Mouse (Mus musculus): ENCODE measurements around the gene Cilp.
"Not testable (repeated sequence)": the region's sequence is repeated elsewhere in the genome, so short reads cannot be mapped to it uniquely, and the experiment has no call there.

Cilp gene

DNA sequence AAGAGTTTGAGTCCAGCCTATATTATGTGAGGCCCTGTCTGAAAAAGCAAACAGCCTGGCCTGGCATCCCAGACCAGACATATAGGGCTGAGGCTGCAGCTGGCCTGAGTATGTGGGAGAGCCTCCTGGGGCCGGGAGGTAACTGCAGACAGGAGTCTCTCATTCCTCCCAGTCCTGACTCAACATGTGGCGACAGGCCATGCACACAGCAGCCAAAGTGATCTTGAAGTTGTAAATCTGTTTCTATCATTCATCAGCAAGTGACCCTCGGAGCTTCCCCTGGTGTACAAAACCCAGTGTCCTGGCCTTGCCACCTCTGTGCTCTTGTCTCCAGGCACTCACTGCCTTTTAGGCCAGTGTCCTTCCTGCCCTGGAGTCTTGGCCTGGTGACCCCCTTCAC, 13.0 kb upstream of the Cilp start:
- no peak for DNase-seq

DNA sequence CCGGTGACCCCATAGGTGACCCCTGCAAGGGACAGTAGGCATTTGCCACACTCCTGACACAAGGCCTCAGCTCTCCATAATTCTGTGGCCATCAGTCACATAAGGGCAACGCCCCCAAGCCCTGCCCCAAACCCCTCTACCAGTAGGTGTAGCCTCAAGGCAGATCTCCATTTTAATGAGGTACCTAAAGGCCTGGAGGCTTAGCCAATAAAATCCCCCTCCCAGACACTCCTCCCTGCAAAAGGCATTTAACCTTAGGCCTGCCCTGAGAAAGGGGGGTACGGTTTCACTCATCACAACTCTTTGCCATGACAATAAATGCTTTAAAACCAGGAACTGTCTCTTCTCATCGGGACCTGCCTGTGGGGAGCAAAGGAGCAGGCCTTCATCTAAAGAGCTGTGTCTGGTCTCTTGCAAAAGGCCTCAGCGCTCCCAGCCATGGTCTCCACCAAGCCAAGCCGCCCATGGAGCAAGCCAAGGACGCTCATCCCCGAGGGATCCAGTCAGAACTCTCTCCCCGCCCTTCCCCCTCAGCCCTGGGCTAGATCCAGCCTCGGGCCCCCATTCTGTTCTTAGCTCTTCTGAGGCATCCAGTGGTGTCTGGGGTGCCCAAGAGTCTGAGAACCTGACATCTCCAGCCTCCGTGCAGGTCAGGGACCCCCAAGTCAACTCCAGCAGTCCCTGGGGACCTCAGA, 8.9 kb upstream of the Cilp start:
- DNase-seq, result no peak

DNA sequence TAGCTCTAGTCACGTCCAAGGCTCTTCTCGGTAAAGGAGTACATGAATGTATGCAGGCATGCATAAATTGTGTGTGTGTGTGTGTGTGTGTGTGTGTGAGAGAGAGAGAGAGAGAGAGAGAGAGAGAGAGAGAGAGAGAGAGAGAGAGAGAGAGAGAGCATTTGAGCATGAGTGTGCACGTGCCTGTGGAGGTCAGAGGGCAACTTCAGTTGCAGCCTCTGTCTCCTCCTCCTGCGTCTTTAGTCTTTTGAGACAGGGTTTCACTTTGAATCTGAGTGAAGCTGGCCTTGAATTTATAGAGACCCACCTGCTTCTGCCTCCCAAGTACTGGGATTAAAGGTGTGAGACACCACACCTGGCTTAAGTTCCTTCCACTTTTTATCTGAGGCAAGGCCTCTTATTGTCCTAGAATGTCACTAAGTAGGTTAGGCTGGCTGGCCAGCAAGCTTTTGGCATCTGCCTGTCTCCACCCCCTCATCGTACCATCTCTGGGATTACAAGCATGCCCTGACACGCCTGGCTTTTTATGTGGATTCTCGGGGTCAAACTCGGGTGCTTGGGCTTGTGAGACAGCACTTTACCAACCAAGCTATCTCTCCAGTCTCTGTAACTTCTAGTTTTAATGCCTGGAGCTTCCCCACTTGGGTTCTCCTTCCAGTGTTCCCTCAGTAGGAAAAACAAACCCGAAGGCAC, 7.6 kb upstream of the Cilp start:
- no peak for DNase-seq

DNA sequence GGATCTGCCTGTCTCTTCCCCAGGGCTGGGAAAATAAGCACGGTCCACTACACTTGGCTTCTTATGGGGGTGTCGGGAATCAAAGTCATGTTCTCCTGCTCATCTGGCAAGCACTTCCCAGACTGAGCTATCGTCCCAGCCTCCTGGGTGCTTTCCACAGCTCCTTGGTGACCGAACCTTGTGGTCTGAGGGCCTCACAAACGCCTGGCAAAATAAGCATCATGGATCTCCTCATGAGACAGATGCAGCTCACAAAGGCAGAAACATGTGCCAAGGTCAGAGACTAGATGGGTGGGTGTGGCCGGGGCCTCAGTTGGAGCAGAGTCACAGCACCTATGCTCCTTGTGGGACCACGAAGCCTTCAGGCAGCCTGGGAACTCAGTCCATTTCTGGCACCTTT, 5.6 kb upstream of the Cilp start:
- no peak for DNase-seq

DNA sequence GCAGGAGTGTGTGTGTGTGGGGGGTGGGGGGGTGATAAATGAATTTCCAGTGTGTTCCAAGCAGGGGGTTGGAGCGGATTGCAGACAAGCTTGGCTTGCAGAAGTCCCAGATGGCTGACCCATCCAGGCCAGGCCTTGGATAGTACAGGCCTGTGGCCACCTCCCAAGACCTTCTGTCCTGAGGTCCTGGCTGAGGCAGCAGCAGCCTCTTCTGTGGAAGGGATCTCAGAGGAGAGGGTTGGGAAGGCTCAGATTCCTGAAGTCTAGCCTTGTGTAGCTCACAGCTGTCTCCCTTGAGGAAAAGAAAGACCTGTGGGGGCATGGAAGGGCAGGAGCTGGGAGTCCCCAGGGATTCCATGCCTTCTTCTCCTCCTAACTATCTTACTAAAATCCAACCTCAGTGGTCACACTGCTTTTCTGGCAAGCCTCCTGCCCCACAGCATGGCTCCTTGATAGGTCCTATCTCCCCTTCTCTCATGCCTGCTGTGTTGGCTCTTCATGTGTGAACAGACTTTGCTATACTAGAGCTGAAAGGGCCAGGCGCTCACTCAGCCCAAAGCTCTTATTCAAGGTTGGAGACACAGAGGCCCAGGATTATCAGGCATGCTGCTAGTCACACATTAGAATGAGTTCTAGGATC, 3.3 kb upstream of the Cilp start:
- peak; percentile 65 to 67 for DNase-seq

DNA sequence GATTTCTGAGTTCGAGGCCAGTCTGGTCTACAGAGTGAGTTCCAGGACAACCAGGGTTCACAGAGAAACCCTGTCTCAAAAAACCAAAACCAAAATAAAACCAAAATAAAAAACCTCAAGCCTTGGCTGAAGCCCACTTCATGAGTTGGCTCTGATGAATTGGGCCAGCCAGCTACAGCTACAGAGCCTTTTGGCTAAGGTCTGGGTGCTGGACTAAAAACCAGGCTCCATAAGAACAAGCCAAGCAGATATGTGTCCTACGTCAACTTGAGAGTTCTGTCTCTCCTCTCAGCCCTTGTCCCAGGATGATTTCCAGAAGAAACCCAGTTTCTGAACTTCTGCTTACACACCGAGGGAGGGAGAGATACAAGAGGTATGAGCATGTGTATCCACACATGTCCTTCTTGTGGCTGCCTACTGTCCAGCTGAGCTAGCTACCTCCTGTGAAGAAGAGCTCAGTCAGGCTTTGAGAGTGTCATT, 2.3 kb upstream of the Cilp start:
- DNase-seq, result no peak

DNA sequence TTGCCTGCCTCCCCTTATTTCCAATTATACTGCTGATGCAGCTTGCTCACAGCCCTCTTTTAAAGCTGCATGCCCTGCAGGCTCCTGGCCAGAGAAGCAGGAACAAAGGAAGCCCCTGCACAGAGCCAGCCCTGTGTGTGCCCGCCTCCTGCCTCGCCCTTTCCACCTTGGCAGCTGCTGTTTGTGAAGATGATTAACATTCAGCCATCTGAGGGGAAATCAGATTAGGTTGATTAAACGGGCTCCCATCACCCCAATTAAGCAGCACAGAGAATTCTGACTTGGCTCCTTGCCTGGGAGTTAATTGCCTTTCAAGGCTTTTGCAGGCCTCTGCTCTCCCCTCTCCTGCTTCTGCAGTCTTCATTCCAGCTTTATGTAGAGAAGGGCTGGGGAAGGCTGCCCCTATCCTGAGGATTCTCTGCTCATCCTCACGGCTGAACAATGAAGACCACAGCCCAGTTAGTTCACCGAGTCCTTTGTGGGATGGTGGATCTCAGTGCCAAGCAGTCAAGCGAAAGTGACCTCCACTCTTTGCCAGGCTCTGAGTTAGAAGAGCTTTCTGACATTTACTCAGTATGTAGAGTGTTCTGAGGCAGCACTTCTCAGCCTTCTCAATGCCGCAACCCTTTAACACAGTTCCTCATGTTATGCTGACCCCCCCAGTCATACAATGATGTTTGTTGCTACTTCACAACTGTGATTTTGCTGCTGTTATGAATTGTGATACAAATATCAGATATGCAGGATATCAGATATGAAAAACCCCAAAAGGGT, 2.9 kb downstream of the Cilp start:
- peak; percentile 69 to 76 for DNase-seq

DNA sequence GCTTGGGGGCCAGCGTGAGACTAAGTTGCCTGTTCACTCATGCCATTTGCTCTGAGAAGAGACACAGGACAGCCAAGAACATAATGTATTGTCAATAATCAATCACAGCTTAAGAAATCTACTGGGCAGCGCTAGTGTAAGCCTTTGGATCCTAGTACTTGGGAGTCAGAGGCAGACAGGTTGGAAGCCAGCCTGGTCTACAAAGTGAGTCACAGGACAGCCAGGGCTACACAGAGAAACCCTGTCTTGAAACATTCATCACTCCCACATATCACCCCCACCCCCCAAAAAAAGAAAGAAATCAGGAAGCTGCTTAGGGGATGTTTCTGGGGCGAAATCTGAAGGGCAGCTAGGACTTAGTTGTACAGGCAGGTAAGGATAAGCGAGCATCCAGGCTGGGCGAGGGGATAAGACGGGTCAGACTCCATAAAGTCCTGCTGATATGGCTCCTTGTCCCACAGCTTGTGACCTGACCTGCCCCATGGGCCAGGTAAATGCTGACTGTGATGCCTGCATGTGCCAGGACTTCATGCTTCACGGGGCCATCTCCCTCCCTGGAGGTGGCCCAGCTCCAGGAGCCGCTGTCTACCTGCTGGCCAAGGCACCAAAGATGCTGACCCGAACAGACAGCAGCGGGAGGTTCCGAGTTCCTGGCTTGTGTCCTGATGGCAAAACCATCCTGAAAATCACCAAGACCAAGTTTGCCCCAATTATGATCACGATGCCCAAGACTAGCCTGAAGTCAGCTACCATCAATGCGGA, 8.2 kb downstream of the Cilp start:
- DNase-seq, result no peak

DNA sequence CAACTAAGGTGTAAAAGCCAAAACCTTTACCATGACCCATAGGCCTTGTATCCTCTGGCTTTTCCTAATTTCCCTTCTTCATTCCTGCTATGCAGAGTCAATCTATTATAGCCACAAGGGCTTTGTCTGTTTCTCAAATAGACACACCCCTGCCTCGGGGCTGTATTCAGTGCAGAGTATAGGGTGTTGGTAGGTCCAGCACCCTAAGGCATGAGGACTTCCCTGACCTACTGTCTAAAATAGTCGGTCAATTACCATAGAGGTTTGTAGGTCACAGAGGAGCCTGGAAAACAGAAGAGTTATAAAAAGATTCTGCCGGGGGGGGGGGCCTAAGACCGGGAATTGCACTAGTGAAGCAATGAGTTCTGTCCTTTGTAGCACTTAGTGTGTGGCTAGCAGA, 8.9 kb downstream of the Cilp start:
- no peak for DNase-seq

DNA sequence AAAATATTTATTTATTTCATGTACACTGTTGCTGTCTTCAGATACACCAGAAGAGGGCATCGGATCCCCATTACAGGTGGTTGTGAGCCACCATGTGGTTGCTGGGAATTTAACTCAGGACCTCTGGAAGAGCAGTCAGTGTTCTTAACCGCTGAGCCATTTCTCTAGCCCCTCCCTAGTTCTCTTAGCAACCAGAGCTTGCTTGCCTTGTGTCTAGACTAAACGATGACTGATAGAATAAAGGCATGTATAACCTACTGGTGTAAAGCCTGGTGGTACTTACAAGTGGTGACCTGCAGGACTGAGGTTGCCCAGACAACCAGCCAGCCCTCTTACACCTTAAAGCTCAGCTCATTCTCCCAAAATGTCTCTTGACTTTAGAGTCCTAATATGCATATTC, 9.9 kb downstream of the Cilp start:
- DNase-seq, result not testable (repeated sequence)

DNA sequence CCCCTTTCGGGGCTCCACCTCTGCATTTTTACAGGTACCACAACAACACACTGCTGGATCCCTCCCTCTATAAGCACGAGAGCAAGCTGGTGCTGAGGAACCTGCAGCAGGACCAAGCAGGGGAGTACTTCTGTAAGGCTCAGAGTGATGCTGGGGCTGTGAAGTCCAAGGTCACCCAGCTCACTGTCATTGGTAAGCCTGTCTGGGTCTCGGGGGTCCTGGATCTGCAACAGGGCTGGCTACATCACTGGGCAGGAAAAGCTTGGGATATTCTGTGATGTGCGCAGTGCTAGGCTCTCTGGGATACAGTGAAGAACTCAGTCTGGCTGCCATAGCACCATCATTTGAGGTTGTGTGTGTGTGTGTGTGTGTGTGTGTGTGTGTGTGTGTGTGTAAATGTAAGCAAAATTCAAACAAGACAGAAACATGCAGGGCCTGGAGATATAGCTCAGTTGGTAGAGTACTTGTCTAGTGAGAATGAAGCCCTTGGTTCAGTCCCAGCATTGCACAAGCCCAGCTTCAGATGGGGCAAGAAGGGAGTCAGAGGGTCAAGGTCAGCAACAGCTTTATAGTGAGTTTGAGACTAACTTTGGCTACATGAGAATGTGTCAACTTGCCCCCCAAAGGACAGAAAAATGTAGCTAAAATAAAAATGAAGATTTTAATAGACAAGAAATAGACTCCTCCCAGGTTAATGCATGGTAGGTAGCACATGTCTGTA, 11.0 kb downstream of the Cilp start:
- no peak for DNase-seq

DNA sequence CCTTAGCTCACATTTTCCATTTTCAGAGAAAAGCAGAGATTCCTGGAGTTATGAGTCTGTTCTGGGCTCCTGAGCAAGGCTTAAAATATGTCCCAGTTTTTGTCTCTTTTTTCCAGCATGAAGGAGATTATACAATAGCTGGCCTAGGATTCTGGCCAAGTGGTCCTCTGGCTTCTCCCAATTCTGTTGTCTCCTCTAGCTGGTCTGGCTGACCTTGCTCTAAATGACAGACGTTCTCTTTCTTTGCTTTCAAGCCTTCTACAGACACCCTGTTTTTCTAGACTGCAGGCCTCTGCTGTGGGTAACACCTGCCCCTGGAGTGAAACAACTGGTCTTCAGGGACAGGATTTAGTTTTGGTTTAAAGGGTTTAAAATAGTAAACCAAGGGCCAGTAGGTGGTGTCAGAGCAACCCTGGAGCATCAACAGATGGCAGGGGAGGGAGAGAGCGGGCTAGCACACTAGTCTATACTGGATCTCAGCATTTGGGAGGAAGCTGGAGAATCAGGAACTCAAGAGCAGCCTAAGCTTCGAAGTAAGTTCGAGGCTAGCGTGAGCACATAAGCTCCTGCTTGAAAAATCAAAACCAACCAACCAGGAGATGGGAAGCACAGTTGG, 16.7 kb downstream of the Cilp start:
- DNase-seq, result peak; percentile 46 to 50

DNA sequence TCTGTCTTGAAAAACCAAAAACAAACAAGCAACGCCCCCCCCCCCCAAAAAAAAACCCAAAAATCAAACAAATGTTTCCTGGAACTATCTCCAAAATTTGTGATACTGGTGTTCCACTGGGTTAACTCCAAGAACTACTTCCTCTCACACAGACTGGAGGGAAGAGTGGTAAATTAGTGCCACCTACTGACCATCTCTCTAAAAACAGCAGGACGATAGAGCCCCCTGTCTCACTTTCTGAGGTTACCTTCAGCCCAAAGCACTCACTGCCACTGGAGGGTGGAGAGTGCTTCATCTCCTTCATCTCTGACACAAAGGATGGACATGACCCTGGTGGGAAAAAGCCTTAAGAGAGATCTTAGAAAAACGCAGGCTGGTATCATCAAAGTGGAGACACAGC, 18.3 kb downstream of the Cilp start:
- DNase-seq, result peak; percentile 57 to 65

DNA sequence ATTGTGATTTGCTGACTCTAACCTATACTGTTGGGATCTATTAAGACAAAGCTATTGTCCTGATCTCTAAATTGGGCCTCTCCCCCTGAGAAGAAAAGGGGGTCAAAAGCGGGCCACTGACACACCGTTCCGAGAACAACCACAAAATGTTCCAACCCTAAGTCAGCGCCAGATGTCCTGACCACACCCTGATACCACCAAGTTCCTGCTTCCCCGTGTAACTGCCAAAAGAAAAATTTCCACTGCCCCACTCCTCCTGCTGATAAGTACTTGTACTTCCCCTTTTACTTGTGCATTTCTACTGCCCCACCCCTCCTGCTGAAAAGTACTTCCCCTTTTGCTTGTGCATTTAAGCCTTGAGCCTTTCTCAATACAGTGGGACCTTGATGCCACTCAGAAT, 23.3 kb downstream of the Cilp start:
- not testable (repeated sequence) for DNase-seq

DNA sequence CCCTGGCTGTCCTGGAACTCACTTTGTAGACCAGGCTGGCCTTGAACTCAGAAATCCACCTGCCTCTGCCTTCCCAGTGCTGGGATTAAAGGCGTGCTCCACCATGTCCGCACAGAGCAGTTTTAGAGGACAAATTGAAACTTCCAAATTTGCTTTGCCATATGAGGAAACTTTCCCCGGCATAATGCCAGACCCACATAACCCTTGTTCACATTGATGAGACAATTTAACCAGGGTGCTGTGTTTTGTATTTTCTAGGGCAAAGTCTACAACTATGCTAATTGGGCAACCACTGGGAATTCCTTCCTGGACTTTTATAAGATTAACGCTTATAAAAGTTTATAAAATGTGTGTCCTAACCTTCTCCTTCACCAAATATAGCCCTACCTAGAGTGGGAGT, 25.0 kb downstream of the Cilp start:
- no peak for DNase-seq

DNA sequence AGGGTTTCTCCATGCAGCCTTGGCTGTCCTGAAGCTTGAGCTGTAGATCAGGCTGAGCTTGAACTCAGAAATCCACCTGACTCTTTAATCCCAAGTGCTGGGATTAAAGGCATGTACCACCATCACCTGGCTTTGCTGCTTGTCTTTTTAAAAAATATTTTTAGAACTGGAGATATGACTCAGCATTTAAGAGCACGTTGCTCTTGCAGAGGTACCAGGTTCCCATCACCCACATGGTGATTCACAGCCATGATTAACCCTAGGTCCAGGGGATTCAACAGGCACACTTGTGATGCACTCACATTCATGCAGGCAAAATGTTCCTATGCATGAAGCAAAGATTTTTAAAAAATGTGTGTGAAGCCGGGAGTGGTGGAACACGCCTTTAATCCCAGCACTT, 27.4 kb downstream of the Cilp start:
- no peak for DNase-seq

DNA sequence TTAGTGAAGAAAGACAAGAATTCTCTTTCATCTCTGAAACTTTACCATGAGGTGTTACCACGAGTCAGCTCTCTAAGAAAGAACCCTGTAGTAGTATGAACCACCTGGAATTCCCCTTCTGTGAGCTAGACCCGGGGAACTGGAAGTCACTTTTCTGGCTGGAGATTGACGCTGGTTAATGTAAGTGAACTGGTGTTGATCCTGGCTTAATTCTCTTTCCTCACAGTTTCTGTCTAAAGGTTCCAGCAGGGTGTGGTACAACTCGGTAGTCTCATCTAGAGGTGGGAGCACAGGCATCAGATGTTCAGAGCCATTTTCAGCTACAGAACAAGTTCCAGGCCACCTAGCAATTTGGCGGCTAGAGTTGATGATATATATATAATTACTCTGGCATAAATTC, 28.1 kb downstream of the Cilp start:
- DNase-seq, result no peak

DNA sequence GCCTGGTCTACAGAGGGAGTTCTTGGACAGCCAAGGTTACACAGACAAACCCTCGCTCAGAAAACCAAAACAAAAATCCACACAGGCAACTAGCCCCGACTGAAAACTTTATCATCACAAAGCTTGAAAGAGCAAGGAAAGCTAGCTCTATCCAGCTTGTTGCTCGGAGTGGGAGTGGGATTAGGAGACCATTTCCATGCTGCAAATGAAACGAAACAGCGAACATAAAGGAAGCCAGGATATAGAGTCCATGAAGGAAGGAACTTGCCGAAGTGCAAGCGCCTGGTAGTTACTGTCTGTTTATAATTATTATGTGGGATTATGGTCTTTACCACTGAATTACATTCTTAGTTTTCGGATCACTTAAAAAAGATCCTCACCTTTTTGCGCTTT, 28.6 kb downstream of the Cilp start:
- no peak for DNase-seq

DNA sequence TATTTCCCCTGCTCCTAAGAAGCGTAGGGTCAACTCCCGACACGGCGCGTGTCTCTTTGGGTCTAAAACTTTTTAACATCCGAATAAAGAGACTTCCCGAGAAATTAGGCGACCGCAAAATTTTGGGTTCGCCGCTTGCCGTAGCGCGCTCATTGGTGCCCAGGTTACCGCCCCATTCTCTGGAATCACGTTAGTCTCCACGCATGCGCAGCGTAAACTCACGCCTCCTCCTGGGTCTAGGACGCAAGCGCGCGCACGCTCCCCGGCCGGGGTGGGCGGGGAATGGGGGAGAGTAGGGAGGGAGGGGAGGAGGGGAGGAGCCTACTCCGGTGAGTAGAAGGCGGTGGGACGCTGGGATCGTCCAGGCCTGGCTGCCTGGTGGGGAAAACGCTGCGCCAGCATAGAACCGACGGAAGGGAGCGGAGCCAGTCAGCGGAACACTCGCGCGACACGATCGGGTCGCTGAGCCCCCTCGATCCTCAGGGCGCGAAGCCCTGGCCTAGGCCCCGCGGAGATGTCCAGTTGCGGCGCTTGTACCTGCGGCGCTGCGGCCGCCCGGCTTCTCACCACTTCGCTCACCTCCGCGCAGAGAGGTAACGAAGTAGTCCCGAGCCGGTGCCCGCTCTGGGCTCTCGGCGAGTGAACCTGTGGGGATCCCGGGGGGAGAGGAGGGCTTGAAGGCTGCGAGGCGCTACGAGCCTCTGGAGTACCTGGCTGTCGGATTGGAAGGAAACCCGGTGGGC, 29.2 kb downstream of the Cilp start, which contains the start of gene Clpx:
Gene Clpx (plus strand): TSS at position 288 of the 743 bp plus-strand sequence.
- DNase-seq, result peak; percentile 98 to 99

DNA sequence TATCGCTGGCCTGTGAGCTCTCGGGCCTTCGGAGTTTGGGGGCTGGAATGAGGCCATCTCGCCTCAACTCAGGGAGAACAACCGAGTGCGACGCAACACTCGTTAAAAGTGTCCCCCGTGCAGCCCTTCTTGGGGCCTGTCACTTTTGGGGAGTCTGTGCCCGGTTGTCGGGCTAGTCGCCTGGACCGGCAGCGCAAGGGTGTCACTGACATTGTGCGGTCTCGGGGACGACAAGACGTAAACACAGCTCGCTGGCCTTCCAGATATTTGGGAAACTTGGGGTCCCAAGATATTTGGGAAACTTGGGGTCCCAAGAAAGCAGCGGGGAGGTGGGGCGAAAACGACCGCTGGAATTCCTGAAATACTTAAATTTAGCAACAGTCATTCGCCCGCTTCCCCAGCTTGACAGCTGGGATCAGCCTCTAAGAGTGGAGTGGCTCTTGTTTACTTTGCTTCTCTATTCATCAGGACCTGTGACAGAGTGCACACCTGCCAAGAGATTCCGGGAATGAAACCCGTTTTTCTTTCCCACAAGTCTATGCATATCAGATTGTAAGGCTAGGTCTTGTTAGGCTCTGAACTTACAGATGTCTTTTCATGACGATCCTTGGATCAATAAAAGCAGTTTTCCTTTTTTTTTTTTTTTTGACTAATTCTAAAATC, 29.9 kb downstream of the Cilp start:
- no peak for DNase-seq
